Mouse (Mus musculus) heart, embryonic 15.5 days (tissue): ENCODE results near the gene Fam19a5. TPM values are rescaled to one million over a fixed set of nuclear protein-coding genes. Genes with fewer than 3 reads are reported as not detected.
A peak's percentile ranks its signal among the peaks of the same experiment; 100 is the strongest.

Source experiments
- ATAC-seq: fragments of 200-750 bp; cut with Nextera tagmentation; replicated peaks from 2 replicates; pipeline ENCODE4 v1.8.0; 2017; ENCODE audit warnings: low read depth, moderate TSS enrichment; ENCODE audit not compliant: insufficient number of reproducible peaks, insufficient read depth, low FRiP score
- H3K27ac ChIP-seq: fragments of 300-500 bp; sonication (generic); 2 replicates; pipeline ENCODE4 v1.5.1; 2015; ENCODE audit warnings: mild to moderate bottlenecking, inconsistent platforms
- H3K27me3 ChIP-seq: fragments of 300-500 bp; sonication (generic); 2 replicates; pipeline ENCODE4 v1.6.1; 2015; ENCODE audit warnings: inconsistent platforms
- H3K36me3 ChIP-seq: fragments of 300-500 bp; sonication (generic); 2 replicates; pipeline ENCODE4 v1.6.1; 2015; ENCODE audit warnings: mild to moderate bottlenecking, inconsistent platforms
- H3K4me1 ChIP-seq: fragments of 300-500 bp; sonication (generic); replicated peaks from 2 replicates; pipeline ENCODE4 v1.6.1; 2015; ENCODE audit warnings: inconsistent platforms
- H3K4me2 ChIP-seq: fragments of 300-500 bp; sonication (generic); 2 replicates; pipeline ENCODE4 v1.6.1; 2015; ENCODE audit warnings: inconsistent platforms, mild to moderate bottlenecking, moderate library complexity
- H3K4me3 ChIP-seq: fragments of 300-500 bp; sonication (generic); 2 replicates; pipeline ENCODE4 v1.5.1; 2015; ENCODE audit warnings: mild to moderate bottlenecking, inconsistent platforms
- H3K9ac ChIP-seq: fragments of 300-500 bp; sonication (generic); 2 replicates; pipeline ENCODE4 v1.6.1; 2015; ENCODE audit warnings: mild to moderate bottlenecking, inconsistent platforms
- H3K9me3 ChIP-seq: fragments of 300-500 bp; sonication (generic); replicated peaks from 2 replicates; pipeline ENCODE4 v1.6.1; 2016; ENCODE audit warnings: inconsistent platforms
- WGBS: fragments of 180-500 bp; shearing (Covaris S2); methylation state at CpG from one replicate; pipeline ENCODE4 v1.1.7; 2015; ENCODE audit warnings: mixed read lengths; 5-methylcytosine and 5-hydroxymethylcytosine counted together
- polyA plus RNA-seq: library from polyadenylated mRNA; unstranded; fragments of >200 nt; fragmentation: Nextera tagmentation; extraction: Ambion mirVana; gene quantifications from 2 replicates; pipeline ENCODE4 v1.2.1, GENCODE M21; 2015

Fam19a5 gene
- polyA plus RNA-seq, 1 experiment from 2014 or later = 0.53 TPM

DNA sequence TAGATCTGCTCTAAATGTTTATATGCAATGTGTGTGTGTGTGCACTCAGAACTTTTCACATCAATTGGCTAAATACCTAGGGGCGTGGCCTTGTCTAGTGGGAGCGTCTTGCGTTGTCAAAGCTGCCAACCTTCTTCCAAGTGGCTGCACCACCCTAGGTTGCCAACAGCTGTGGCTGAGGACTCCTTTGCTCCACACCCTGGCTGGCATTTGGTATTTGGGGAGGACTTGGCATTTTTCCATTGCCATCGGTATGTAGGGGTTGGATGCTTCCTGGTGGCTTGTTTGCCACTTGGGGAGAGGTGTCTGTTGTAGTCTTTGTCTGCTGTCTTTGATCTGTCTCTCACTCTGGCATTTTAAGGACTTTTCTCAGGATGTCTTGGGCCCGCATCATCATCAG lies 124.0 kb downstream of the Fam19a5 start:
- no peaks in the 10 kb centered on the region for H3K36me3 ChIP-seq
- no peaks in the 10 kb centered on the region for H3K4me1 ChIP-seq
- no peak overlapping the region for H3K4me2 ChIP-seq
- H3K9me3 ChIP-seq = no peaks in the 10 kb centered on the region
- no peak overlapping the region for H3K9ac ChIP-seq
- 72% methylated on average over 5 of the region's 5 CpGs for WGBS
- ATAC-seq = no peak
- H3K27ac ChIP-seq = no peak overlapping the region
- no peak overlapping the region for H3K4me3 ChIP-seq
- H3K27me3 ChIP-seq = no peaks in the 10 kb centered on the region

DNA sequence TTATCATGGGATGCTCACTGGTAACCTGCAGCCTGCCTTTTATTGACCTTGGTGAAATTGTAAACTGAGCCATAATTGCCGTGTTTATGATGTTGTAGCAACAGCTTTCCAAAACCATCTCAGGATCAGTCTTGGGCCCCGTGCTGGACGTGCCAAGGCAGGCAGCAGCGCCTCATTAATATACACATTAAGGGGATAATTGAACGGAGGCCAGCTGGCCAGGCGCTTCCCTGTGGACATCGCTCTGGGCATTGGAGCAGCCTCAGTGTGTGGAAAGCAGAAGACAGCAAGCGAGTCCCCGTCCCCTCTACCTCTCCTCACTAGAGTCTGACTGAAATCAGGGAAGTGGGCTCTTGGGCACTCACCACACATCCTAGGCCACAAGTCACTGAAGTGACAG lies 127.8 kb downstream of the Fam19a5 start:
- Histone ChIP-seq H3K4me2 (no peak overlapping the region), H3K36me3 (no peaks in the 10 kb centered on the region), H3K27me3 (no peaks in the 10 kb centered on the region), H3K4me3 (no peak overlapping the region), H3K4me1 (no peaks in the 10 kb centered on the region), H3K27ac (no peak overlapping the region), H3K9ac (no peak overlapping the region), H3K9me3 (no peaks in the 10 kb centered on the region)
- ATAC-seq = no peak
- WGBS = 75% methylated on average over 9 of the region's 9 CpGs

DNA sequence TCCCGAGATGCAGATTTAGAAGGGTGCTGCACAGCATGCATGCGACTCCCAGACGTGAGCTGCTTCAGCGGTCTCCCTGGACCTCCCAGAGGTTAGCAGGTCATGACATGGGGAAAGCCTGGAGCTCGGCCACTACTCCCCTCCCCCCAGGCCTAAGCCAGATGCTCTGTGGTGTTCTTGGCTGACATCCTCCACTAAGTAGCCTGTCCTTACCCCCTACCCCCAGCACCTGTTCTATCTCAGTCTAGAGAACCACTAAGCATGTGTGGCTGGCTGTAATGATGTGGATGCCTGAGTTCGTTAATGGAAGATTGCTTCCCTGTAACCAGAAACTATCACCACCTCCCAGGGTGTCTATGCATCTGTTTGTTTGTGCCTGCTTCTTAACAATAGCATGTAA lies 134.6 kb downstream of the Fam19a5 start:
- H3K4me2 ChIP-seq = no peak overlapping the region
- H3K9me3 ChIP-seq = no peaks in the 10 kb centered on the region
- no peaks in the 10 kb centered on the region for H3K36me3 ChIP-seq
- H3K4me3 ChIP-seq = no peak overlapping the region
- H3K4me1 ChIP-seq = no peaks in the 10 kb centered on the region; the same call in 1 of the 2 replicates
- no peak overlapping the region for H3K9ac ChIP-seq
- WGBS = 52% methylated on average over 6 of the region's 6 CpGs
- H3K27me3 ChIP-seq = no peaks in the 10 kb centered on the region
- no peak overlapping the region for H3K27ac ChIP-seq
- no peak for ATAC-seq

DNA sequence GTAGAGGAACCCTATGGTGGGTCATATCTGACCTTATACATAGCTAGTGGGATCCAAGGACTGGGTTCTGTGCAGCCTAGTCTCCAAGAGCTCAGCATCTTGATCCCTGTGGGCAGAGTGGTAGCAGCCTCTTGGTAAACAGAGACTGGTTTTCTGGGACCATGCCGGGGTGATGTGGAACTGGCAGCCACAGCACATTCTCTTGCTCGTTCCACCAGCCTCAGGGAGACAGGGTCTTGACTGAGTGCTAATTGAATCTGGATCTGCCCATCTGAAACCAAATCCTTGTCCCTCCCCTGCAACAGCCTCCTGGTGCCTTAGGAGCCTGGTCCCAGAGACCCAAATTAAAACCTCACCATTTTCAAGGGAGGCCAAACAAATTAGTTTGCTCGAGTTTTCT lies 138.3 kb downstream of the Fam19a5 start:
- H3K9ac ChIP-seq = no peak overlapping the region
- H3K4me1 ChIP-seq = peaks cover 7% of the 10 kb centered on the region
- no peaks in the 10 kb centered on the region for H3K27me3 ChIP-seq
- ATAC-seq = no peak
- no peak overlapping the region for H3K27ac ChIP-seq
- no peaks in the 10 kb centered on the region for H3K9me3 ChIP-seq
- H3K4me3 ChIP-seq = no peak overlapping the region
- no peaks in the 10 kb centered on the region for H3K36me3 ChIP-seq
- 56% methylated on average over 3 of the region's 3 CpGs for WGBS
- no peak overlapping the region for H3K4me2 ChIP-seq

DNA sequence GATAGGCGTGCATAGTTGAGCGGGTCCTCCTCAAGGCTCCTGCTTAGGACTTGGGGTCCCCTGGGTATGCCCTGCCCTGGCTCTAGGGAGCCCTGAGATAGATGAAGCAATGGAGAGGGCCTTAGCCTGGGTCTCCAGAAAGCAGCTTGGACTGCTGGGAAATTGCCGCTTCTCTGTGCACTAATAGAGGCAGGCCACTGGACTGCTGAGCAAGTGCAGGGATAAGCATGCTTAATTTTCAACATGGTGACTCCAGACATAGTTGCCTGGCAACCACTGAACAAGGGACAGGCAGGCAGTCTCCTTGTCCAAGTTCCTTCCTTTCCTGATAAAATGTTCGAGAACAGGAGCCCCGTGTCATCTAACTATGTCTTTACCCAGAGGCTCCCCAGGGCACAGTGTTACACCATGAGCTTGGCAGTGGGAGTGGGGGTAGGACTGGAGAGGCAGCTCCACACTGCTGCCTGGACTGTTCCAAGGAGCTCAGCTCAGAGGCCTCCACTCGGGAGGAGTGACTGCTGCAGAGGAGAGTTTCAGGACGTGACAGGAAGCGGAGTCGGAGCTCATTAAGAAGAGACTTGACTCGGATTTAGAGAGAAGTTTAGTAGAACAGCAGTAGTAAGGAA lies 142.4 kb downstream of the Fam19a5 start:
- Histone ChIP-seq H3K9ac (no peak overlapping the region), H3K4me2 (no peak overlapping the region), H3K4me1 (peaks cover 7% of the 10 kb centered on the region; the same call in 1 of the 2 replicates), H3K36me3 (no peaks in the 10 kb centered on the region), H3K4me3 (no peak overlapping the region), H3K27ac (no peak overlapping the region), H3K27me3 (no peaks in the 10 kb centered on the region), H3K9me3 (no peaks in the 10 kb centered on the region)
- ATAC-seq = peak; percentile 67; the same call in 1 of the 2 replicates
- WGBS = 51% methylated on average over 10 of the region's 10 CpGs

DNA sequence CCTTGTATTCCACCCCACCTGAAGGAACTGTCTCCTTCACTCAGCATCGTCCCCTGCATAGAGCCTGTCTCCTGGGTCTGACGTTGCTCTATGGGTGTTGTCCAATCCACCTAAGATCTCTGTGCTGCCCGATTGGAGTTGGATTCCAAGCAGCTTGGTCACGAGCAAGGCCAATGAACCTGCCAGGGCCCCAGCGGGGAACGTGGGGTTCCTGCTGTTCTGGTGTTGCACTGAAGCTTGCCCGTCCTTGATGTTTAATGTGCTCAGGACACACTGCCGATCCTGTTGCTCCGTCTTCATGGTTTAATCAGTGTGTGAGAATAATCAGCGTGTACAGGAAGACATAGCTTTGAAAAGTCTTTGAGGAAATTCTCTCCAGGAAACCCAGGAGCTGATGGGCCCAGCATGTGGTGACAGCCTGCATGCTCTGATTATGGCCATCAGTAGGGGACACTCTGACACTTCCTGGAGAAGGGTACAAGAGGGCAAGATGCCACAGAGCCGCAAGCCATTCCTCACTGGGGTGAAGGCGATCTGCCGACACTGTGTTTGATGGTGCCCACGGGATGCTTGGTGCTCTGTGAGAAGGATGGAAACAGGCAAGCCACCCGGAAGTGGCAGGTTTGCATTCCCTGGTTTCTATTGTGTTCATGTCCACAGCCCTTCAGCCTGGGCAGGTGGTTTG lies 147.3 kb downstream of the Fam19a5 start:
- H3K4me2 ChIP-seq = no peak overlapping the region
- 73% methylated on average over 15 of the region's 15 CpGs for WGBS
- H3K36me3 ChIP-seq = no peaks in the 10 kb centered on the region

DNA sequence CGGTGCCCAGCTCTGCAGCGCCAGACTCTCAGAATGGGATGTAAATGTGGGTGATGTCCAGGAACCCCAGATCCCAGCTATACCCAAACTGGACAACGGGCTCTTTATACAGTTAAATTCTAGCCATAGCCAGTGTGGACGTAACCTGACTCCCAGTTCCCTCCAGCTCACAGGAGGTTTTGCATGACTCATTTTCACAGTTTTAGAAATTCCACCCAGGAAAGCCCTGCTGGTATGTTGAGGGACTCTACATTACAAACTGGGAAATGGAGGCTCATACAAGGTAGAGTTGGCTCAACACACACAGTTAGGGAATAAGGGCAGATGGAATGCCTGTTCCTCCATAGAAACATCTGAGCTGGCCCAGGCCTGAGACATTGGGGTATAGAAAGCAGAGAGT lies 147.9 kb downstream of the Fam19a5 start:
- Histone ChIP-seq H3K27me3 (no peaks in the 10 kb centered on the region), H3K27ac (no peak overlapping the region), H3K9ac (no peak overlapping the region), H3K9me3 (no peaks in the 10 kb centered on the region), H3K36me3 (no peaks in the 10 kb centered on the region), H3K4me2 (no peak overlapping the region), H3K4me3 (no peak overlapping the region), H3K4me1 (0 out of 2 replicates have a peak, but pooled peaks cover under 1% of the 10 kb centered on the region)
- 79% methylated on average over 4 of the region's 4 CpGs for WGBS
- ATAC-seq = no peak

More for the DNA sequence above, 147.3 kb downstream of the Fam19a5 start:
- no peak for ATAC-seq
- no peak overlapping the region for H3K27ac ChIP-seq
- peaks cover 4% of the 10 kb centered on the region; the same call in 1 of the 2 replicates for H3K4me1 ChIP-seq
- no peak overlapping the region for H3K4me3 ChIP-seq
- H3K9me3 ChIP-seq = no peaks in the 10 kb centered on the region
- no peak overlapping the region for H3K9ac ChIP-seq
- H3K27me3 ChIP-seq = no peaks in the 10 kb centered on the region

DNA sequence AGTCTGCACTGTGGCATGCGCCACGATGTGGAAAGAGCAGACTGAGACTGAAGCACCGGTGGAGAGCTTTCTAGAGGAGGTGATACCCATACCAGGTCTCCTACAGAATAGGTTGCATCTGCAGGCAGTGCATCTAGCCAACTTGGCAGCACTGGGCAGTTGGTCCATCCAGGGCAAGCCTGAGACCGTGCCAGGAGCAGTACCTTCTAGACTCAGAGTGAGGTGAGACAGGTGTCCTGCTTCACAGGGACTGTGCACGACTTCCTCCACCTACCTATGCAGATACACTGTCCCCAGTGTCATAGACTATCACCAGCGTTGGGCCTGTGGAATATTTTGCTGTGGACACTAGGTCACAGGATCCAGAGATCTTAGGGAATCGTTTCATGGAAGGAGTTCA lies 148.3 kb downstream of the Fam19a5 start:
- H3K4me3 ChIP-seq = no peak overlapping the region
- WGBS = 78% methylated on average over 7 of the region's 7 CpGs
- H3K36me3 ChIP-seq = no peaks in the 10 kb centered on the region
- no peak overlapping the region for H3K4me2 ChIP-seq
- H3K9me3 ChIP-seq = no peaks in the 10 kb centered on the region
- ATAC-seq = no peak
- no peak overlapping the region for H3K27ac ChIP-seq
- no peak overlapping the region for H3K9ac ChIP-seq
- H3K27me3 ChIP-seq = no peaks in the 10 kb centered on the region
- no peaks in the 10 kb centered on the region for H3K4me1 ChIP-seq

DNA sequence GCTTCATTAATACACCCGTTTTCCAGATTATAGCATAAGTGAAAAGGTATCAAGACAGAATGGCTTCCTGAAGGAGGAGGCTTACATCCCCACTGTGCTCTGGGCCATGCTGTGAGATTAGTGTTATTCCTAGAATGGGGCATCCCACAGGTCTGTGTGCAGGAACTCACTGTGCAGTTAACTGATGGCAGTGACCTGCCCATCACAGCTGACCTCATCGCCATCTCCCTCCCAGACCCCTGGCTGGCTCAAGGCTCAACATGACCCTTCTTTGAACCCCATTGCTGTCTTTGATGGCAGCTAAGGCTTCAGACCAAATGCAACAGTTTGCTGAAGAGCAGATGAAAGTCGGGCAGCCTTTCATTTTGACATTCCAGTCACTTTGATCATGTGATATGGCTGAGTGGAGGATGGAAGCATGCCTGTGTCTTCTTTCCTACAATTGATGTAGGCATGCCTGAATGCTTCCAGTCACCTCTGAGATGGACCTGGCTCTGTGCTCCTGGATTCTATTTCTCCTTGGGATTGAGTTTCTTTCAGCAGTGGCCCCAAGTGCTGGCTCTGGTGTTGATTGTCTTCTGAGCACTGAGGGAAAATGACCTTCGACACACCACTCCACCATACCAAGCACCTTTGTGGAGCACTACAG lies 148.9 kb downstream of the Fam19a5 start:
- Histone ChIP-seq H3K9ac (no peak overlapping the region), H3K27ac (no peak overlapping the region), H3K36me3 (no peaks in the 10 kb centered on the region), H3K9me3 (no peaks in the 10 kb centered on the region), H3K4me1 (no peaks in the 10 kb centered on the region), H3K4me2 (no peak overlapping the region), H3K27me3 (no peaks in the 10 kb centered on the region), H3K4me3 (no peak overlapping the region)
- WGBS = 64% methylated on average over 4 of the region's 4 CpGs
- ATAC-seq = no peak

DNA sequence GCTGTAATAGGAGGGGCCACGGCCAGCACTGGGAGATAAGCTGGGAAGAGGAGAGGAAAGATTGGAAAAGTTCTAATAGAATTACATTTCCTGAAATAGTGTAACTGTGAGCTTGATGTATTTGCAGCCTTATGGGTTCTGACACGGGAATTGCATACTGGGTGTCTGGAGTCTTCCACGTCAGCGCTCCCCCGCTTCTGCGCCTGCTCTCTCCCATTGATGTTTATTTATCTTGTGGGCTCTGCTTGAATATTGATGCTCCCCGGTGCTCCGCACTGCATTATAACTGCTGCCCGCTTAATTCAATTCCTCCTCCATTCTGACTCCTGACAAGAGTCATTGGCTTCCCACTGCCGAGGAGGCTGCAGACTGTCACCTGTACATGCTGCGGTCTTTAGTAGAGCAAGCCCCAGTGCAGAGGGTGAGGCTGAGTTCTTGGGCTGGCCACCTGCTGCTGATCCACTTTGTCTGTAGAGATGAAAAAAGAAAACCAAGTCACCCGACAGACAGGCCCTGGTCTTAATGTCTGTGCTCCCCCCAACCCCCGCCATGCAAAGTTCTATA lies 153.4 kb downstream of the Fam19a5 start:
- Histone ChIP-seq H3K4me1 (no peaks in the 10 kb centered on the region), H3K4me3 (no peak overlapping the region), H3K36me3 (no peaks in the 10 kb centered on the region), H3K27ac (no peak overlapping the region), H3K27me3 (no peaks in the 10 kb centered on the region), H3K9me3 (no peaks in the 10 kb centered on the region), H3K4me2 (no peak overlapping the region), H3K9ac (no peak overlapping the region)
- WGBS = 71% methylated on average over 13 of the region's 13 CpGs
- ATAC-seq = no peak

DNA sequence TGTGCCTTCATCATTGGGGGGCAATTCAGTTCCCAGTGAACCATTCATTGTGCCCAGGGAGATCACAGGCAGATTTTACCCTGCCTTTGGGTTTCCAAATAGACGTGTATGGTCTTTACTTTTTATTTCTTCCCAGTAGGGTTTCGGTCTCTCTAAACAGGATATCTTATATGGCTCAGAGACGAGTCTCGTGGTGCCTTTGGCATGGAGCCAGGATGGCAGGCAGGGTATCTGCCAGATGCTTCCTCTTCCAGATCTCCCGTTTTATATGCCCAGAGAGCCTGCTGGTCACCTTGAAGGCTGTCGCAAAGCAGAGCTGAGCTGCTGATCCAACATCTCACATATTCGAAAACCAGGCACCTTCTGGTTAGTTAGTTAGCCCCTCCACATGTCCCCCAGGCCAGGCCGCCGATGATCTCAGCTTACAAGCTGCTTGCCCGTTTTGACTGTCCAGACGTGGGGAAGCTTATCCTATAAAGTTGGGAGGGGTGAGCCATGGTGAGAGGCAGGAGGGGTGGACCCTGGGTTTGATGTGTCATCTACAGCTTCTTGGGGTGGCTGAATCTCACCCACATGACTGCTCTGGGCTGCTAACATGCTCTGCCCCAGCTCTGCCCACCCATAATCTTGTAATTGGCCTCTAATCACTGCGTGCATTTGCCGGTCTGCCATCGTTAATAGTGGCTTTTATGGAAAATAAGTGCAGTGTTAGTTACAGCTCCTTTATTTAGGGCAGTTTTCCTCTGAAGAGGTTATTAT lies 154.6 kb downstream of the Fam19a5 start:
- Histone ChIP-seq H3K4me3 (no peak overlapping the region), H3K4me1 (no peaks in the 10 kb centered on the region), H3K36me3 (no peaks in the 10 kb centered on the region), H3K9me3 (no peaks in the 10 kb centered on the region), H3K4me2 (no peak overlapping the region), H3K9ac (no peak overlapping the region), H3K27ac (no peak overlapping the region), H3K27me3 (no peaks in the 10 kb centered on the region)
- 50% methylated on average over 14 of the region's 14 CpGs for WGBS
- no peak for ATAC-seq
